Mouse (Mus musculus): ENCODE measurements around the gene Plb1. TPM values are rescaled to one million over a fixed set of nuclear protein-coding genes. Genes with fewer than 3 reads are reported as not detected.
A peak's percentile ranks its signal among the peaks of the same experiment; 100 is the strongest.

The Plb1 gene
- total and polyA plus RNA-seq, 2 experiments, result under 0.01 to 0.02 TPM

DNA sequence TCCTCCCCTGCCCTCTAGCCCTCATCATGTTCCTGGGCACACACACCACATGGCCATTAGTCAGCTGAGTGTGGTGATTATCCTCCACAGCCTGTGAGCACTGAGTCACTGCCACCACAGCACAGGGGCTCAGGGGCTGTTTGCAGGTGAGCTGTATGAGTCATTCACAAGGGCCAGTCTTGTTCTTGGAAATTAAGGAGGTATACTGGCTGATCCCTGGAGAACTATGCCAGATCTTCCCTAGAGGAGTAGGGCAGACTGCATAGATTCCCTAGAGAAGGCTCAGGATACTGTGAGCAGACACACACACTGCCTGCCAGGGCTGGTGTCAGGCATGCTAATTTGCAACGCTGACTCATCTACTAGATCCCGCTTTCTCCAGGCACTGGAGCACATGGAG is 82.2 kb downstream of the Plb1 start:
- DNase-seq (ENCODE audit: extremely low read depth, low read depth, low spot score), result no peak

DNA sequence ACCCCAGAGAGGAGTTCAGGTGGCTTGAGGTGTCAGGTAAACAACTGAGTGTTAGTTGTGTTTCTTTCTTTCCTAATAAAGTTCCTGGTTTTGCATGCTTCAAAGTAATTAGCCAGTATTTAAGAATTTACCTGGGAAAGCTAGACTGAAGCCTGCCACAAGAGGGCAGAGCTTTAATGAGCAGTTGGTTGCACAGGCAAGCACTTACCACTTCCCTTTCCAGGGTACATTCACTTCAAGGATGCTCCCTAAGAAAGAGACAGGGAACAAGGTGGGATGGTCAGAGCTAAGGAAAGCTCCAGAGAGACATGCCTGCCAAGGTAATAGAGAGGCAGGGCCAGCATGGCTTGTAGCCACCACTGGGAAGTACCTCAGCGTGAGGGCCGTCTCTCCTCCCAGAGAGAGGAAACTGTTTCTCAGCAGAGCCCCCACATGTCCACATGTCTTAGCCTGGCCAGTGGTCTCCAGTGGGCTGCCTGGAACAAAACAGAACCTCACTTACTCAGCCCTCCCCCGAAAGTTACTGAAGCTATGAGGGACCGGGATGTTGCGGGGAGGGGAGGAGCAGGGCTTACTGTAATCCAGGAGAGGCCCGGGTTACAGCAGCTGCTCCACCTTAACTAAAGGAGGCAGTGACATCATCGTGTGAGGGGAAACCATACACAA is 89.8 kb downstream of the Plb1 start:
- H3K9ac ChIP-seq (ENCODE audit: low read depth, low read length), result no peak overlapping the region
- no peaks in the 10 kb centered on the region for H3K79me2 ChIP-seq (ENCODE audit: control insufficient read depth, insufficient read depth, low read length)
- no peaks in the 10 kb centered on the region for H3K27me3 ChIP-seq (ENCODE audit: control insufficient read depth, insufficient read depth, low read length)
- H3K27ac ChIP-seq (replicated peaks; ENCODE audit: insufficient read depth, low read depth, low read length), result no peak overlapping the region
- peak; percentile 65 for TF ChIP-seq CTCF (IDR thresholded peaks at IDR 0.05; ENCODE audit: low read depth, low read length)
- TF ChIP-seq POLR2A (IDR thresholded peaks at IDR 0.05; ENCODE audit: extremely low read depth, insufficient read depth, low read length), result no peak
- H3K4me3 ChIP-seq (ENCODE audit: insufficient read depth, low read depth, low read length), result no peak overlapping the region
- WGBS, result 62% methylated on average over 7 of the region's 7 CpGs
- peak; percentile 39 for DNase-seq (ENCODE audit: extremely low read depth, low read depth, low spot score)
- no peaks in the 10 kb centered on the region for H3K36me3 ChIP-seq (ENCODE audit: control insufficient read depth, insufficient read depth, low read length)
- no peaks in the 10 kb centered on the region for H3K4me1 ChIP-seq (ENCODE audit: control insufficient read depth, insufficient read depth, low read length)

More for the DNA sequence above, 82.2 kb downstream of the Plb1 start:
- no peaks in the 10 kb centered on the region for H3K36me3 ChIP-seq (ENCODE audit: control insufficient read depth, insufficient read depth, low read length)
- TF ChIP-seq CTCF (IDR thresholded peaks at IDR 0.05; ENCODE audit: low read depth, low read length) (no peak), POLR2A (IDR thresholded peaks at IDR 0.05; ENCODE audit: extremely low read depth, insufficient read depth, low read length) (no peak)
- no peak overlapping the region for H3K4me3 ChIP-seq (ENCODE audit: insufficient read depth, low read depth, low read length)
- H3K4me1 ChIP-seq (ENCODE audit: control insufficient read depth, insufficient read depth, low read length), result 0 out of 2 replicates have a peak, but pooled peaks cover 3% of the 10 kb centered on the region
- 59% methylated on average over 2 of the region's 2 CpGs for WGBS
- no peaks in the 10 kb centered on the region for H3K79me2 ChIP-seq (ENCODE audit: control insufficient read depth, insufficient read depth, low read length)
- H3K27me3 ChIP-seq (ENCODE audit: control insufficient read depth, insufficient read depth, low read length), result no peaks in the 10 kb centered on the region
- H3K27ac ChIP-seq (replicated peaks; ENCODE audit: insufficient read depth, low read depth, low read length), result no peak overlapping the region
- H3K9ac ChIP-seq (ENCODE audit: low read depth, low read length), result no peak overlapping the region

GRCm38 (mm10) chr5:32328139-32328538 is 95.6 kb downstream of the Plb1 start:
- peak; percentile 15 for DNase-seq (ENCODE audit: extremely low read depth, low read depth, low spot score)
- Histone ChIP-seq H3K9ac (ENCODE audit: low read depth, low read length) (no peak overlapping the region), H3K27ac (replicated peaks; ENCODE audit: insufficient read depth, low read depth, low read length) (peak overlapping the region; percentile 51; the same call in 1 of the 2 replicates), H3K4me1 (ENCODE audit: control insufficient read depth, insufficient read depth, low read length) (0 out of 2 replicates have a peak, but pooled peaks cover 1% of the 10 kb centered on the region), H3K79me2 (ENCODE audit: control insufficient read depth, insufficient read depth, low read length) (no peaks in the 10 kb centered on the region), H3K36me3 (ENCODE audit: control insufficient read depth, insufficient read depth, low read length) (no peaks in the 10 kb centered on the region), H3K4me3 (ENCODE audit: insufficient read depth, low read depth, low read length) (no peak overlapping the region), H3K27me3 (ENCODE audit: control insufficient read depth, insufficient read depth, low read length) (no peaks in the 10 kb centered on the region)
- TF ChIP-seq CTCF (IDR thresholded peaks at IDR 0.05; ENCODE audit: low read depth, low read length) (no peak), POLR2A (IDR thresholded peaks at IDR 0.05; ENCODE audit: extremely low read depth, insufficient read depth, low read length) (no peak)
- 74% methylated on average over 7 of the region's 7 CpGs for WGBS

DNA sequence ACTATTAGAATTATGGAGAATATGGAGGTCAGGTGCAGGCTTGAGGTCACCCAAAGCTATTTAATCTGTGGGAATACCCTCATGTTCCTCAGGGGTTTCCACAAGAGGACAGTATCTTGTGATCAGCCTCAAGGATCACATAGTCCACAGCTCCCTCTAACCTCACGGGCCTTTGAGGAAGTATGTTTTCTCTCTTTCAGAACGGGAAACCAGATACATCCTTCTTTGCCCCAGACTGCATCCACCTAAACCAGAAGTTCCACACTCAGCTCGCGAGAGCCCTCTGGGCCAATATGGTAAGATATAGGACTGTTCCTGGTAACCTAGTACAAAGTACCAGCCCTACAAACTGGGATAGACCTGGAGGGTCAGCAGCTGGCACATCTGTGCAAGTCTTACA is 100.1 kb downstream of the Plb1 start:
- Histone ChIP-seq H3K4me1 (ENCODE audit: control insufficient read depth, insufficient read depth, low read length) (0 out of 2 replicates have a peak, but pooled peaks cover 1% of the 10 kb centered on the region), H3K27ac (replicated peaks; ENCODE audit: insufficient read depth, low read depth, low read length) (no peak overlapping the region), H3K4me3 (ENCODE audit: insufficient read depth, low read depth, low read length) (no peak overlapping the region), H3K27me3 (ENCODE audit: control insufficient read depth, insufficient read depth, low read length) (no peaks in the 10 kb centered on the region), H3K9ac (ENCODE audit: low read depth, low read length) (no peak overlapping the region), H3K79me2 (ENCODE audit: control insufficient read depth, insufficient read depth, low read length) (no peaks in the 10 kb centered on the region), H3K36me3 (ENCODE audit: control insufficient read depth, insufficient read depth, low read length) (no peaks in the 10 kb centered on the region)
- WGBS, result 87% methylated on average over 4 of the region's 4 CpGs
- DNase-seq (ENCODE audit: extremely low read depth, low read depth, low spot score), result no peak
- TF ChIP-seq POLR2A (IDR thresholded peaks at IDR 0.05; ENCODE audit: extremely low read depth, insufficient read depth, low read length) (no peak), CTCF (IDR thresholded peaks at IDR 0.05; ENCODE audit: low read depth, low read length) (no peak)

- Histone ChIP-seq H3K4me1 (ENCODE audit: control insufficient read depth, insufficient read depth, low read length) (no peaks in the 10 kb centered on the region), H3K27me3 (ENCODE audit: control insufficient read depth, insufficient read depth, low read length) (no peaks in the 10 kb centered on the region), H3K9ac (ENCODE audit: low read depth, low read length) (no peak overlapping the region), H3K27ac (replicated peaks; ENCODE audit: insufficient read depth, low read depth, low read length) (no peak overlapping the region), H3K79me2 (ENCODE audit: control insufficient read depth, insufficient read depth, low read length) (no peaks in the 10 kb centered on the region), H3K4me3 (ENCODE audit: insufficient read depth, low read depth, low read length) (no peak overlapping the region), H3K36me3 (ENCODE audit: control insufficient read depth, insufficient read depth, low read length) (no peaks in the 10 kb centered on the region)
- whole genome bisulfite sequencing, result 52% methylated on average over 6 of the region's 6 CpGs
- TF ChIP-seq POLR2A (IDR thresholded peaks at IDR 0.05; ENCODE audit: extremely low read depth, insufficient read depth, low read length), result no peak
- TF ChIP-seq CTCF (IDR thresholded peaks at IDR 0.05; ENCODE audit: low read depth, low read length), result no peak
- no peak for DNase-seq (ENCODE audit: extremely low read depth, low read depth, low spot score)
Observed at GRCm38 (mm10) chr5:32335172-32335571, 102.7 kb downstream of the Plb1 start.

DNA sequence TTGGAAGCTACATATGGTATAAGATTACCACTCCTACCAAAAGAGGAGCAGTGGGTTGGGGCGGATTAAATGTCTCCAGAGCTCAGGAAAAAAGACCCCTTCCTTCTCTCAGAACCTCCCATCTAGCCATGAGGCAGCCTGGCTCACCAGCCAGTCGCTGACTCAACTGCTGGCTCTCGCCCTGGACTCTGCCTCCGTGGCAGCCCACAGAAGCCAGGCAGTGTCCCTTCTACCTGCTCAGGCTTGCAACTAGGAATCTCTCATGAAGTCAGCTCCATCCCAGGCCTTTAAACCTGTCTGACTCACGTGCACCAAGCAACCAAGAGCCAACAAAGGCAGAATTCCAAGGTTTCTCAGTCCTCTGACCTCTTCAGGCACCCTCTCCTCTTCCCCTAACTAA is 103.6 kb downstream of the Plb1 start:
- Histone ChIP-seq H3K27ac (replicated peaks; ENCODE audit: insufficient read depth, low read depth, low read length) (no peak overlapping the region), H3K4me1 (ENCODE audit: control insufficient read depth, insufficient read depth, low read length) (no peaks in the 10 kb centered on the region), H3K4me3 (ENCODE audit: insufficient read depth, low read depth, low read length) (no peak overlapping the region), H3K79me2 (ENCODE audit: control insufficient read depth, insufficient read depth, low read length) (no peaks in the 10 kb centered on the region), H3K9ac (ENCODE audit: low read depth, low read length) (no peak overlapping the region), H3K27me3 (ENCODE audit: control insufficient read depth, insufficient read depth, low read length) (no peaks in the 10 kb centered on the region), H3K36me3 (ENCODE audit: control insufficient read depth, insufficient read depth, low read length) (no peaks in the 10 kb centered on the region)
- DNase-seq (ENCODE audit: extremely low read depth, low read depth, low spot score), result no peak
- WGBS, result 81% methylated on average over 5 of the region's 5 CpGs
- no peak for TF ChIP-seq POLR2A (IDR thresholded peaks at IDR 0.05; ENCODE audit: extremely low read depth, insufficient read depth, low read length)
- TF ChIP-seq CTCF (IDR thresholded peaks at IDR 0.05; ENCODE audit: low read depth, low read length), result no peak

All from liver, adult 2 months (tissue).